Mouse (Mus musculus): ENCODE measurements around the gene Phldb2. TPM values are rescaled to one million over a fixed set of nuclear protein-coding genes. Genes with fewer than 3 reads are reported as not detected.

Phldb2 gene
- total RNA-seq, 2 experiments from 2014 or later: 14.8 to 16.4 TPM

GRCm38 (mm10) chr16:45804708-45805107, 148.7 kb downstream of the Phldb2 start:
- DNase-seq: no peak
- intact Hi-C loops (cut with DNase I): no loop called here

DNA sequence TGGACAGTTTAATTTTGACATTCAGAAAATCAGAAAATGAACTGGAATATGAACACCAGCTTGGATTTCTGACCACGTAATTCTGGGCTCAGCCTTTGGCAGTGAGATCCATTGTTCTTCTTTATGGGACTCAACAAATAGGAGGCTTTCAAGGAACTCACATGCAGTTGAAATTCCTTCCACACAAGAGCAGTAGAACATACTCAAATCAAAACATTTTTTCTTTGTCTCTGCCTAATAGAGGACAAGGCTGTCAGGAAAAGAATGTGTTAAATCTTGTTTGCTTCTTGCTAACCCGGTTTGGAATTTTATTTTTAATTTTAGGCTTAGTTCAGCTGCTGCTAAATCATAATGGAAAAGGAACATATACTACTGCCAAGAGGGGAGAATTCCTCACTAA, 153.0 kb downstream of the Phldb2 start:
- no peak for DNase-seq
- intact Hi-C loops (cut with DNase I): no loop called here

GRCm38 (mm10) chr16:45799150-45799549, 154.2 kb downstream of the Phldb2 start:
- intact Hi-C loops (cut with DNase I): loop anchor here (5.0 to 10.0 kb wide), 3 partner anchors 43 to 114 kb away; partner anchors contain the start of gene Abhd10
- DNase-seq: no peak

DNA sequence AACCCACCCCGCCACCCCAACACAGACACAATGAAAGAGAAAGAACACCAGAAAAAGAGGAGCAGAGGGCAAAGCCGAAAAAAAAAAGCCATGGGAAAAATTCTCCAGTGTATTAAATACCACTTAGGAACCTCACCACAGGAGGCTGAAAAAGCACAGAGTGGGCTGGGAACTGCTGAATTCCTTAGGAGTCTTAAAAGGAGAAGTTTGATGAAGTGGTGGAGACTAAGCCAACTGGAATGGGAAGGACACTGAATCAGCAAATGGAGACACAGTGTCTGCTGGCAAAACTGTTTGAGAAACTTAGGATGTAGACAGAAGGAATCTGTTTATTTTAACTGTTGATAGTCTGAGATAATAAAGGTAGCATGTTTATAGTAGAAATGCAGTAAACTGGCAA, 154.8 kb downstream of the Phldb2 start:
- no peak for DNase-seq
- intact Hi-C loops (cut with DNase I): loop anchor here (5.0 to 10.0 kb wide), 3 partner anchors 44 to 114 kb away; partner anchors contain the start of gene Abhd10

- peak; percentile 37 to 45 for DNase-seq
- intact Hi-C loops (cut with DNase I): loop anchor here (5.0 to 10.0 kb wide), 3 partner anchors 45 to 112 kb away; partner anchors contain the start of gene Abhd10
Measured at GRCm38 (mm10) chr16:45796815-45797214, 156.6 kb downstream of the Phldb2 start.

DNA sequence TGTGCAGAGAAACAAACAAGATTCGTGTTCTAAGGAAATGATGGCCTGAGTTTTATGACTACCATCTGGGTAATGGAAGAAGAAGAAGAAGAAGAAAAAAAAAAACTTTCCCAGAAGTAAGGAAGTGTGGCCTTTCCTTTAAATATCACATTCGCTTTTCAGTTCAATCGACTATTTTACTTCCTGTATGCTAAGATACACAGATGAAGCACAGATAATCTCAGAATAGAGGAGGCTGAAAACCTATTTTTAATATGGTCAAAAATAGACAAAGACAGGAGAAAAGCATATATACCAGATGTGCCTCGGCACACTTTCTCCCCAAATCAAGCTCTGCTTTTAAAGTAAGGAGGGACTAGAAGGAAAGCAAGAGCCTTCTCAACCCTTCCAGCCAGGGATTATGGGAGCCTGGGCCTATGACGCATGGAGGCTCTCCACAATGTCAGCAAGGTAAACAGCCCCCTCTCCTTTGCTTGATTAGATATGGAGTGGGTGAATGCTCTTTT, 158.2 kb downstream of the Phldb2 start:
- DNase-seq: no peak
- intact Hi-C loops (cut with DNase I): loop anchor here (5.0 to 10.0 kb wide), 3 partner anchors 47 to 110 kb away; partner anchors contain the start of gene Abhd10

DNA sequence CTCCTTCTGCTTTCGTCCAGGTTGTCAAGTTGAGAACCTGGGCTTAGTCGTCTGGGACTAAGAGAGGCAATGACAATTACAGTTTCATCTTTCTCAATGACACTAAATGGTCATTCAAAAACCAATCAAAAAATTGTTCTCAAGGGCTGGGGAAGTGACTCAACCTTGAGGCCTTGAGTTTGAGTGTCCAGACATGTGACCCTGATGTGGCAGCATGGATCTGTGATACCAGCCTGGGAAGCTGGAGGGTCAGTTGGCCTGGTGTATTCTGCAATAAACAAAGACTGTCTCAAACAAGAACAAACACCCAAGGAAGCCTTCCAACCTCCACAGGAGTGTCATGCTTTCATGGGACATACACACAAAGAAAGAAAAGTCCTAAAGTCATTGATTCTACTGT, 160.6 kb downstream of the Phldb2 start:
- intact Hi-C loops (cut with DNase I): loop anchor here (10.0 kb wide), 1 partner anchor 108 kb away; no protein-coding TSS in a partner anchor
- DNase-seq: no peak

DNA sequence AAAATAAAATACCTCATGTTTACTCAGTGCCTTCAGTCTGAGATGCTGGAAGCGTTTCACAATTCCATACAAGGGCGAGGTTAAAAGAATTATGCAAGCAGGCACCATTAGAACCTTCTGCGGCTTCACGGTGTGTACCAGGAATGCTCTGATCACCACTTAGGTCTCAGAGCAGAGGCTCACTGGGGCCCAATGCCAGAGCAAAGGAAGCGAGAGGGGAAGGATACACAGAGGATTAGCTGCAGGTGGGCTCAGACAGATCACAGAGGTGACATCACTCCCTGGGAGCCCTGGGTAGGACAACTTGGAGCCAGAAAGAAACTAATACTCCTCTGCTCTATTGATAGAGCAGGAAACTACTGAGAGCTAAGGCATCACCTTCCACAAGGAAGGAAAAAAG, 162.1 kb downstream of the Phldb2 start:
- intact Hi-C loops (cut with DNase I): loop anchor here (10.0 kb wide), 1 partner anchor 106 kb away; no protein-coding TSS in a partner anchor
- no peak for DNase-seq

DNA sequence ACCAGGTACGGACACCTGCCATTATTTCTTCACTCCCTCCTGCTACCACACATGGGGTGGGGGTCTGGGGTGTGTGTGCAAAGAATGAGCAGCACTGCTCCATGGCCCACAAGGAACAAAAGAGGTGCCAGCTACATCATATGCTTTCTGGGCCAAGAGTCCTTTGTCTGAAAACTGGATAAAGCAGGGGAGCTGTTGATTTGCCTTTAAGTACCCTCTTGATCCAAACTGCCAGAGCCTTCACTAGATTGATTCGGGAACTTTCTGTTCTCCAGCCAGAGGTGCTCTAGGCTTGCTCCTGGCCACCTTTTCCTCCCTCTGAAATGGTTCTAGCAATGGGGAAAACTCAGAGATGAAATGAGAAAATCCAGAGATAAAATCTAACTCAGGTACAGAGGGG, 164.1 kb downstream of the Phldb2 start:
- intact Hi-C loops (cut with DNase I): no loop called here
- DNase-seq: no peak

DNA sequence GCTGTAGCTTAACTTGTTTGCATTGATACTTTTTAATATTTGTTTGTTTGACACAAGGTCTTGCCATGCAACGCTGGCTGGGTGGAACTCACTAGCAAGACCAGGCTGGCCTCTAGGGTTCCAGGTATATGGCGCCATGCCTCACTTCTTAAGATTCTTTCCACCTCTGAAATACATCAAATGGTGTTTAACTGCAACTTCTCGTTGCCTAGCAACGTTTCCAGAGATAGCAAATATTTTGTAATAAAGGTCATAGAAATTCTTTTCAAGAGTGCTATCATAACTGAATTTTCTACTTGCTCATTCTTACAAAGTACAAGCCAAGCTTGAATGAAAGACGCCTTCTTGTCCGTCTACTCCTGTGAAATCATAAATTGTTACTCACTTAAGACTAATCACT, 165.7 kb downstream of the Phldb2 start:
- no peak for DNase-seq
- intact Hi-C loops (cut with DNase I): loop anchor here (2.0 kb wide), 1 partner anchor 31 kb away; no protein-coding TSS in a partner anchor

DNA sequence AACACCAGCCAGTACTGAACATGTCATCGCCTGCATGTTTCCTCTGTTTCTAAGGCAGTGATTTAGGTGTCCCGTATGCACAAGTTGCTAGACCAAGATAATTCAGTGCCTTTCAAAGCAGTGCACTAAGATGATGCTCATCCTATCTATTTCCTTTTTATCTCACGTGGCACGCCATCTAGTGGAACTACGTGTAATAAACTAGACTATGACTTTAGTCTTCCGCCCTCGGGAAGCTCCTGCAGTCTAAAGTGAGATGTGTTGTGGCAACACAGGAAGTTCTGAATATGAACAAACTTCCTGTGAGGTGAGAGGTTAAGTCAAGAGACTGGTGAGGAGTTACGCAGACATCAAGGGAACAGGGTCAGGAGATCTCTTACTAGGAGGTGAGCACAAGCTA, 166.8 kb downstream of the Phldb2 start:
- no peak for DNase-seq
- intact Hi-C loops (cut with DNase I): loop anchor here (2.0 kb wide), 1 partner anchor 30 kb away; no protein-coding TSS in a partner anchor

- intact Hi-C loops (cut with DNase I): no loop called here
Measured at GRCm38 (mm10) chr16:45780001-45780400, 173.4 kb downstream of the Phldb2 start.

GRCm38 (mm10) chr16:45774813-45775212, 178.6 kb downstream of the Phldb2 start:
- no peak for DNase-seq
- intact Hi-C loops (cut with DNase I): no loop called here

More at GRCm38 (mm10) chr16:45780001-45780400, 173.4 kb downstream of the Phldb2 start:
- DNase-seq: no peak

DNA sequence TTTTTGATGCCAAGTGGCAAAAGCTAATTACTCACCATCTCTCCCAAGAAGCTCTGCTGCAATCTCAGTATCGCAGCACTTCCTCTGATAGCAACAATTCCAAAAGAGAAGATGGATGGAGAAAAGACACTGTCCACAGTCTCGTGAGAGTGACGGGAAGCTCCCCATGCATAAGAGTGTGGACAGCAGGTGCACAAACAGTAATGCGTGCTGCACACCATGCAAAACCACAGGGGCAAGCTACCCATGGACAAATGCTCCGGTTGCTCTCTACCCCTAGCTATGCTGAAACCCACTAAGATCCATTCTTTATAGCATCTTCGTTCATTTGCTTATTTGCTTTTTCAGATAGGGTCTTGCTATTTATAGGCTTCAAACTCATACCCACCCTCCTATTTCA, 182.5 kb downstream of the Phldb2 start:
- intact Hi-C loops (cut with DNase I): no loop called here
- DNase-seq: no peak

GRCm38 (mm10) chr16:45767853-45768640, 185.4 kb downstream of the Phldb2 start:
- no peak for DNase-seq
- intact Hi-C loops (cut with DNase I): no loop called here

- DNase-seq: no peak
- intact Hi-C loops (cut with DNase I): no loop called here
Measured at GRCm38 (mm10) chr16:45767434-45767833, 186.0 kb downstream of the Phldb2 start.

GRCm38 (mm10) chr16:45765801-45766494, 187.4 kb downstream of the Phldb2 start:
- DNase-seq: no peak
- intact Hi-C loops (cut with DNase I): no loop called here

GRCm38 (mm10) chr16:45765102-45765501, 188.3 kb downstream of the Phldb2 start:
- no peak for DNase-seq
- intact Hi-C loops (cut with DNase I): no loop called here

DNA sequence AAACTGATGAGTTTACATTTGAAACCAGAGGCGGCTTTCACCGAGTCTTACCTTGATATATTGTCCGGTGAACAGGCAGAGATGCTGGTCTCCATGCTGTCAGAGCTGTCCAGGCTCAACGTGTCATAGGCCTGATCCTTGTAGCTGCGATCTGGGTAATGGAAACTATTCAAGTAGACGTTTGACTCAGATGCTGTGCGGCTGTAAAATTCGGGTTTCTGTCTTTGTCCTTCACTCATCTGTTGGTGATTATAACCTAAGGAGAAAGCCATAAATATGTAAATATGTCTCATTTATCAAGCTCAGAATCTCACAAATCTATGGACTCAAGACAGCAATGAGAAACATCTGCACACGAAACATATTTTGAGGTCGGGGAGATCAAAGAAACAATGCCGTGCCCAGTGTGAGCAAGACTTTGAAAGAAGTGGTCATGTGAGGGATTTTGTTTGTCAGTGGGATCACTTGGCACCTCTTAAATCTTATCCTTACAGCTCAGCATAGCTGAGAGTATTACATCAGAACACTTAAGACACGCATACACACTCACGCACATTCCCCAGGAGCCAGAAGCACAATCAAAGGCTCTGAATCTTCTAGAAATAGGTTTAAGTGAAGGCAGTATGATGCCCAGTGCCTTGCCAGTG, 190.4 kb downstream of the Phldb2 start:
- intact Hi-C loops (cut with DNase I): no loop called here
- no peak for DNase-seq

- intact Hi-C loops (cut with DNase I): no loop called here
- no peak for DNase-seq
Measured at GRCm38 (mm10) chr16:45761425-45761824, 192.0 kb downstream of the Phldb2 start.

Data from heart, postnatal 36 days (tissue).